Mouse (Mus musculus) liver, postnatal 0 days (tissue): ENCODE data around the gene Atrnl1.

Experiments used
- CTCF ChIP-seq: sonication (generic); IDR thresholded peaks from 2 replicates; pipeline ENCODE4 v1.5.1; 2016; ENCODE audit warnings: antibody characterized with exemption, low read depth
- EP300 ChIP-seq: IDR thresholded peaks from 2 replicates; pipeline ENCODE4 v1.6.1; 2016; ENCODE audit warnings: antibody characterized with exemption, low read depth, mild to moderate bottlenecking

DNA sequence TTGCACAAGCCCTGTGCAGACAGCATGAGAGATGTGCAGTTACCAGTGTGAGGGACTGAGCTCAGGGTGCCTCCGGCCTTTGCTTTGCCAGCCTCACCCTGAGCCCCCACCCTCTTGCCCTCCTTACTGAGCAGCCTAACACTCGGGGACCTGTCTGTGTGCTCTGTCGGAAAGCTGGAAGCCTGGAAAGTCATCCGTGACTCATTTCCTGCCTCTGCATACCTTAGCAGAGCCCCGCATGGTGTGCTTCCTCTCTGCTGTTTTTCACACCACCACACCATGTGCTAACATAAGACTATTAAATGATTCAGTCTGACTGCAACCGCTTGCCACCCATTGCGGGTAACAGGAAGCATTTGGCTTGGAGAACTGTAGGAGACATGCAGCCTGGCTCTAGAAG is 493.7 kb downstream of the Atrnl1 start:
- TF ChIP-seq CTCF (no peak), EP300 (no peak)
